In genomic region chr10:127932290-127932926, GRCm38 (mm10) we compare ENCODE assay signal across 19 mouse cellular contexts. TPM values are rescaled to one million over a fixed set of nuclear protein-coding genes. Genes with fewer than 3 reads are reported as not detected.
A peak's percentile ranks its signal among the peaks of the same experiment; 100 is the strongest.
DNase-seq lines count a peak whose midpoint lies in the region; TF ChIP-seq lines count a peak whose summit lies in the region.
"Had no signal": no experiment of that assay in that cellular context is flagged by ENCODE, and none has a peak within 500 bp of the region (broad histone marks: within the 10 kb centered on the region; RNA-seq: fewer than 3 reads in every experiment).

No protein-coding gene starts in this region.

- H3K27ac ChIP-seq in gastrocnemius, adult 2 months: no peak overlapping the region
- H3K27ac ChIP-seq: left cerebral cortex, adult 2 months; liver, embryonic 13.5 days had no signal

- DNase-seq in adrenal gland, adult 2 months: peak; percentile 14
- DNase-seq in adrenal gland, postnatal 36 days: no peak
- DNase-seq in left cerebral cortex, postnatal 4 days: peak; percentile 17
- no peak for DNase-seq in left cerebral cortex, adult 9 months (ENCODE audit: low spot score in 2 of 2)
- peak; percentile 66 for DNase-seq in gastrocnemius, adult 2 months
- peak; percentile 17 to 62 for DNase-seq in lung, postnatal 4 days
- no peak for DNase-seq in MN1 (ENCODE audit: low spot score)
- no peak for DNase-seq in embryo, embryonic 10 days (ENCODE audit: low spot score)
- DNase-seq: cerebellum, adult 11-12 months; liver, embryonic 13.5 days; thymus, adult 18-20 months had no signal

- H3K4me3 ChIP-seq in gastrocnemius, adult 2 months: no peak overlapping the region
- H3K4me3 ChIP-seq: erythroblast, embryonic 14.5 days; left cerebral cortex, adult 2 months; liver, embryonic 13.5 days; megakaryocyte, embryonic 14.5 days had no signal

- no peak for TF ChIP-seq CTCF in gastrocnemius, adult 2 months (IDR thresholded peaks at IDR 0.05)

- intact Hi-C loops in left cerebral cortex, postnatal 4 days (cut with DNase I): loop anchor here (10.0 kb wide), 1 partner anchor 258 kb away; no protein-coding TSS in a partner anchor
- intact Hi-C loops in gastrocnemius, adult 2 months (cut with DNase I): no loop called here

RNA-seq across cellular contexts. Expression of gene Sdr9c7, which starts 34.1 kb away (rescaled TPM):
- total RNA-seq in adrenal gland, adult 2 months (2021): 1 to 10 TPM in 1 of 2 experiments, under 1 TPM in 1; 0.41 to 1.9 TPM
- polyA plus RNA-seq in adrenal gland, adult 2 months (2012; rRNA removed): 0.74 and 0.85 TPM in 2 replicates
- under 1 TPM; 0.56 to 0.76 TPM for total RNA-seq in adrenal gland, postnatal 36 days (2021)
- total RNA-seq in left cerebral cortex, postnatal 4 days (2021): not detected
- total RNA-seq in gastrocnemius, adult 2 months (2021): not detected
- total RNA-seq: heart, postnatal 10 days; left cerebral cortex, adult 2 months had no signal
- polyA plus RNA-seq: erythroblast, embryonic 14.5 days; inflammation-experienced regulatory T-cells, adult 6 months; liver, embryonic 13.5 days had no signal

RNA-seq across cellular contexts. Expression of gene Rdh7, which starts 43.8 kb away (rescaled TPM):
- 1 to 10 TPM in 1 of 2 experiments, not detected in 1; 2.0 TPM for total RNA-seq in adrenal gland, adult 2 months (2021)
- 0.17 TPM in 1 of 2 replicates, not detected in the other for polyA plus RNA-seq in adrenal gland, adult 2 months (2012; rRNA removed)
- under 1 TPM in 1 of 2 experiments, not detected in 1; 0.40 TPM for total RNA-seq in adrenal gland, postnatal 36 days (2021)
- not detected for total RNA-seq in left cerebral cortex, postnatal 4 days (2021)
- total RNA-seq in gastrocnemius, adult 2 months (2021): not detected
- total RNA-seq: ES-E14; heart, postnatal 10 days; left cerebral cortex, adult 2 months had no signal
- polyA plus RNA-seq: cortical plate, adult 2 months; erythroblast, embryonic 14.5 days; frontal cortex, adult 2 months; inflammation-experienced regulatory T-cells, adult 6 months had no signal

Comparison
In these comparisons a context has a peak if more than half of its experiments do, and no peak if none do; other contexts are left out.
1. DNase-seq: peak in adrenal gland, adult 2 months (single experiment), left cerebral cortex, postnatal 4 days (single experiment), gastrocnemius, adult 2 months (single experiment) and lung, postnatal 4 days (2 of 2); none in adrenal gland, postnatal 36 days (0 of 2), left cerebral cortex, adult 9 months (0 of 2), MN1 (single experiment) and embryo, embryonic 10 days (single experiment).